Mouse (Mus musculus) layer of hippocampus, adult 9-10 months (tissue): ENCODE measurements at regions not wholly inside any gene's neighbourhood (a gene's known extent, or its start where the extent isn't known, plus 50 kb on each side); places are given as distances from the start of the nearest gene placed in this dataset.

Experiments used
- DNase-seq: peaks from one replicate; pipeline ENCODE4 v3.0.0; 2022; ENCODE audit warnings: low spot score

DNA sequence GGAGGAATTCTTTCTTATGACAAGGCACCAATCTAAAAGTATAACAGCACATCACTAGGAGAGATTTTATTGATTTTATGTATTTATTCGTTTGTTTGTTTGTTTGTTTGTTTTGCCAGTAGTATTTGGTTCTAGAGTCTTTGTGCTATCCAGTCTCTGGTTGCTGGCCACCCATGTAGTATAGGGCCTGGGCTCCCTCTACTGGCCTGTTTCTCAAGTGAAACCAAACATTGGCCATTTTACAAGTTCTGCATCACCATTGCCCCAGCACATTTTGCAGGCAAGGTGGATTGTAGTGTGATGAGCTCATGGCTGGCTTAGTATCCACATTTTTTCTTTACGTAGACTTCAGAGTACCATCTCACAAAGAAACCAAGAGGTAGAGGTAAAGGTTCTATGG lies 376.9 kb upstream of the Luzp2 start:
- DNase-seq: peak; percentile 4

DNA sequence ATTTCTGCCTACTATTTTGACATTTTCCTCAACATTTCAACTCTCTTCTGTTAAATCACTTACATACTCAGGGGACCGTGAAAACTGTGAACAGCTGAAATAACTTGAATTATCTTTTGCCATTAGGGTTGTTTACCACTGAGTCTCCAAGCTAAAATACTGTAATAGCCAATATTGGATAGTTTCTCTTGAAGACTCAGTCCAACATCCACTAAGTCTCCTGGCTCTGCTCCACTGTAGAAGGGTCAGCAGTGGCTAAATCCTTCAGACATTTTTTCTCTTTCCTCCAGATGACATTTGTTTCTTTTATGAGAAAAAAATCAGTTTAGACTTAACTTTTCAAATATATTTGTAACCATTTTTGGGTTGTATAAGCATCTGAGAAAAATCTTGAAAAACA lies 344.0 kb upstream of the Luzp2 start:
- no peak for DNase-seq

DNA sequence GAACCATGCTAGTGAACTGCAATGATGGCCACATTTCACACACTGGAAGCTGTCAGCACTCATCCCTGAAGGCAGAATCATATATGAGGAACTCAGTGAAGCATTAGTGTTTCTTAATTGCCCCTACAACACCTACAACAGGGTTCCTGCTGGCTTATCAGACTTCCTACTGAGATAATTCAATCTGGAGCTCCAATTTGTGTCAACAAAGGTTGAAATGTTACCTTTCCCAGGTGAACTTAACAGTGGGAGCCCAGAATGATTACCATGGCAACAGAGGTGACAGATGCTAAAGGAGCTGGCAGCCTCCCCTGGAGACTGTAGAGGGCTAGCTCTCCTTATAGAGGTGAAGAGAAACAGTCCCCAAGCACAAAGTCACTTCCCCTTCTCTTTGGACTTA lies 330.1 kb upstream of the Luzp2 start:
- DNase-seq: no peak

DNA sequence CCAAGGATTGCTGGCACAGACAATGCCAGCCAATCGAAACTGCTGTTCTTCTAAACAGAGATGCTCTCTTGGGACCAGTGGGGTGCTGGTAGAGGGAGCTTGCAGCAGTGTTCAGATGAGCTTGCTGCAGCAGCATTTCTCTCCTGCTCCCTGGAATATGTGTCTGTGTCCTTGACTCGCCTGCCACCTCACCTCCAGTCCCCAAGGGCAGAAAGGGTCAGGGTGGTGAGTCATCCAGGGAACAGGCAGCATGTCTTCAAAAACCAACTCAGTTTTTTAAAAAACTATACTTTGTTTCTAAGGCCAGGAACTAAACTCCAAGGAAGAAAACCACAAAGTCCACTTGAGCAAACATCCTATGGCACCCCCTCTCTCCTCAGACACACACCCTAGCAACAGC lies 328.3 kb upstream of the Luzp2 start:
- no peak for DNase-seq

DNA sequence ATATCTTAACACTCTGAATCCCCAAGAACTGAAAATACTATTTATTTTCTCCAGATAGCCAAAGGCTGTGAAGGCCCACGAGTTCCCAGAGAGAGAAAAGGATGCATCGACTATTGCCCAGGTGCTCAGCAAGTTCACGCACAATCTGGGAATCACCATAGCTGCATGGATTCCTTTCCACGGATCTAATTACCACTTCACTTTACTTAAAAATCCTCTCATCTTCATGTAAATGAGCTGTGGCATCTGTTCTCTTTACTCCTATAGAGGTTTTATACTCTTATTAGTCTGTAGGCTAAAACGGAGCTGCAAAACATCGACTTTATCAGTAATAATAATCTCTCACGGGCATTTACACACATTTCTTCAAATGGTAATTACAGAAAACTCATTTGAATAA lies 299.6 kb upstream of the Luzp2 start:
- DNase-seq: no peak

DNA sequence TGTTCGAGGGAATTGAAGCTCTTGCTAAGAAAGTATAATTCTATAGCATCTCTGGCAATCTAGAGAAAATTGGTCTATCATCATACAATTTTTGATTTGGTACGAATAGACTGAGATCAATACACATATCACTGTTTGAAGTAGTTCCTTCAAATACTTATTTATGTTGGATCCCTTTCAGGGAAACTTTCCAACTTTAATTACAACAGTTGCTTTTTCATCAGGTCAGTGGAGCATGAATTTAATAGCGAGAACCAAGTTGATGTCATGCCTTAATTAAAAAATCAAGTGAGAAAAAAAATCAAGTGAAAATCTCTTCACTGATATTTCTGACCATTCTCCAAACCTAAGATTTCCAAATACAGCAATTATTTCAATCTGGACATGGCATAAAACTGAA lies 277.9 kb upstream of the Luzp2 start:
- no peak for DNase-seq

DNA sequence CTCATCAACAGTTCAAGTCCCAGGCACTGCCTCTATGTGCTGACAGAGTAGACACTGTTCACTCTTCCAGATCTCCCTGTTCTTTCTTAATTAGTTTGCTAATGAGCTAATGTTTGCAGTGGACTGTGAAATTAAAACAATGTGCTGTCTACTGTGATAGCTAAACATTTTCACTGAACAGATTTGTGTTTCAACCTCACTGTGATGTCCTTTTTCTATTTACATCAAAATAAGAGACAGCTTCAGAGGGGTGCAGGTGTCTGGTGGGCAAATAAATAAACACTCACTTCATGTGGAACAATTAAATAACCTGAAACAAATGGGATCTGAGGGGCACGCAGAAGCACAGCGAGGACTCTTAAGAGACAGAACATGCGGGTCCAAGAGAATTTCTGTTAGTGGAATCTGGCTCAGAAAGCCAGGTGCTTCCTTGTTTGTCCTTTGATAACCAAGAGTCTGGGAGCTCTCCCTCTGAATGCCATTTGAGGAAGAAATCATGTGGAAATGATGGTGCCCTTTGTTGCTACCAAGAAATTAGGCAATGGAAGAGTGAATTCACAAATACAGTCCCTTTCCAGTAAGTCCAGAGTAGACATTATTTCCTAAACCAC lies 269.6 kb upstream of the Luzp2 start:
- DNase-seq: no peak

DNA sequence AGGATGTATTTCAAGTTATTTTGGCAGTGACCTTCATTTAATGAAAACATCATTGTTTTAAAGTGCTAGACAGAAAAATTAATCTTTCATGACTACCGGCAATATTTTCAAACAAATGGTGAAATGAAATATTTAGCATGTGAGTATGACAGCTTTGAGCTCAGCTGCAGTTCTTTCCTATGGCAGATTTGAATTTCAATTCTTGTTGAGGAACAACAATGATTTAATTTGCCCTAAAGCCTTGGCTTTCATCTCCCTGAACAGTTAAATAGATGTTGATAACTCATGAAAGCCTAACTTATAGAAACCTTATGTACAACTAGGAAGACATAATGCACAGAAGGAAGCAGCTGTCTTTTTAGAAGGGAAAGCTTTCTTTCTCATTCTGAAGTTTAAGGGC lies 235.5 kb upstream of the Luzp2 start:
- DNase-seq: no peak

DNA sequence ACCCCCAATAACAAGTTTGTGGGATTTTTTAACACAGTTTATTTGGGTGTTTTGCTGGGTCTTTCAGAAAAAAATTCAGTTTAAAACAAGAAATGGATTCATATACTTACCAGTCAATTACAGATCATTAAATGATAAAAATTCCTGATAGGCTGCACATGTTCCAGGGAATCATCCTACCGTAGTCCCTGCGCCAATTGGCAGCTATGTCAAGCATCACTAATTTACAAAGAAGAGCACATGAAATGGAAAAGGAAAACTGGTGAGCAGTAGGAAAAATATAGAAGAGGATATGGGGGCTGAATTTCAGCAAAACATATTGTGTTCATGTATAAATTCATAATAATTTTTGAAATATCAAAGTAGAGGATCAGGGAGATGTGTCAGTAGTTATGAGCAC lies 212.9 kb upstream of the Luzp2 start:
- no peak for DNase-seq

DNA sequence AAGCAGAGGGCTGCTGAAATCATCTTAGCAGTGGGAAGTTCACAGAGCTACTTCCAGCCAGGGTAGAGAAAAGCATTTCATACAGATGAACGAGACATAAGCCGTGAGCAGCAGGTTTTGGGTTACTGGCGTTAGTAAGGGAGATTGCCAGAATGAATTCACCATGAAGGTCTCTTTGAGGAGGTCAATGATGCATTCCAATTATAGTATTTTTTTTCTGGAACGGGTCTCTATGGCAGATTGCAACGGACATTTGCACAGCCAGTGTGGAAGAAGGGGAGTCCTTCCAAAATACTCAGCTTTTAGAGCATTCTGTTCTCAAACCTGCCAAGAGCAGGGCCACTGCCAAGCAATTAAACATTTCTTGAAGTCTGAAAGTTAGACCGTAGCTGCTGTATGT lies 201.4 kb upstream of the Luzp2 start:
- peak; percentile 2 for DNase-seq

DNA sequence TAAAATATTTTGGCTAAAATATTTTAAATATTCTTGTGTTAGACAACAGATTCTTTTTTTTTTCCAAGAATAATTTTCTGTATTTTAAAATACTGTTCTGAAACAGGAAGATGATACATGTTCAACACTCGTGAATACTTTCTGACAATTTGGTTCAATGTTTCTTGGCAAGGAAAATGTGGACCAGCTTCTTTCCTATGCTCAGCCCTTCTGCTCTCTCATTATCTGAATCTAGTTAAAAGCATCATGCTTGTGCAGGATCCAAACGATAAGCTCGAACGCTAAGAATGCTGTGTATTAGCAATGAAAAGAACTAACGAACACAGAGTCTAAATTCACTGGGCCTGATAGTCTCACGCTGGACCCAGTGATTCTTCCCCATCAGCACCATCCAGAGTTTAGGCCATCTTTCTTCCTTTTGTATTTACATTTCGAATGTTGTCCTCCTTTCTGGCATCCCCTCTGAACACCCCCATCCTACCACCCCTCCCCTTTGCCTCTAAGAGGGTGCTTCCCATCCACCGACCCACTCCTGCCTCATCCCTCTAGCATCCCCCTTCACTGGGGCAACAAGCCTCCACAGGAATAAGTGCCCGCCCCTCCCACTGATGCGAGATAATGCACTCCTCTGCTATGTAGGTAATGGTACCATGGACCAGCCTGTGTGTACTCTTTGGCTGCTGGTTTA lies 200.8 kb upstream of the Luzp2 start:
- DNase-seq: peak; percentile 38

DNA sequence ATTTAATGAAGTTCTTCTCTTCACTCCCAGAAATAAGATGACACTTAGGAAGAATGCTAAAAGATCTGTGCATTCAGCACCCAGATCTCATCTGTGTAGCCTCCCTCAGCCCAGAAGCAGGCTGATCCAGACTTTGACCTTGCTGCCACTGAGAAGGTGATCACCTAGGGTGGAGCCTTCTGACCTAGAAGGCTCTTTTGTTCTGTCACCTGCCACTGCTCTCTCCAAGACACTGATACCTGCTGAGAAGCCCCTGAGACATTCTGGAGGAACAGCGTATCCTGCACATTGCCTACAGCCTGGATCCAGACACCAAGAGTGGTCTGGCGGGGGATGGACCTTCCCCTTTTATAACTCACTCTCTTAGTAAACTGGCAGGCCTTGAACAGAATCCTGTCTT lies 190.0 kb upstream of the Luzp2 start:
- DNase-seq: no peak

DNA sequence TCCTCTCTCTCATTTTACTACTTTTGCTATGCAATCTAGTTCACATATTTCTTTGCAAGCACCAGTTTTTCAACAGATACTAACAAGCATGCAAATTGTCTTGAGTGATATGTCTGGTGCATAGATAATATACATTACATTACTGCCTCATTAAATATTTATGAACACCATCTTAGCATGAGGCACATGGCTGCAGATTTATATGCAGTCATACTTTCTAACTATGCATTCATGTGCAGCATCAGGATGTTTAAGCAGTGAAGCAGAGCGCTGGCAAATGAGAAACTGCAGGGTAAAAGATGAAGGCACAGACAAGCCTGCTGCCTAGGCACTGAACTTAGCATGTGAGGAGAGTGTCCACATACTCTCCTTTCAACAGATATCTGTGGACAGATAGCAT lies 186.3 kb upstream of the Luzp2 start:
- DNase-seq: no peak
